Mouse (Mus musculus): ENCODE measurements around the gene Atf3.

Atf3 gene

GRCm38 (mm10) chr1:191230355-191230931, 12.6 kb upstream of the Atf3 start:
- DNase-seq (ENCODE audit: low spot score in 2 of 2), result no peak

- DNase-seq (ENCODE audit: low spot score in 2 of 2), result no peak
Observed at GRCm38 (mm10) chr1:191226570-191226969, 8.7 kb upstream of the Atf3 start.

GRCm38 (mm10) chr1:191225771-191226170, 7.9 kb upstream of the Atf3 start:
- DNase-seq (ENCODE audit: low spot score in 2 of 2), result no peak

GRCm38 (mm10) chr1:191224981-191225703, 7.3 kb upstream of the Atf3 start:
- DNase-seq (ENCODE audit: low spot score in 2 of 2), result no peak

GRCm38 (mm10) chr1:191224302-191224980, 6.6 kb upstream of the Atf3 start:
- peak; percentile 88 to 92 for DNase-seq (ENCODE audit: low spot score in 2 of 2)

- DNase-seq (ENCODE audit: low spot score in 2 of 2), result no peak
Observed at GRCm38 (mm10) chr1:191223930-191224301, 6.1 kb upstream of the Atf3 start.

- DNase-seq (ENCODE audit: low spot score in 2 of 2), result no peak
Observed at GRCm38 (mm10) chr1:191222031-191222430, 4.2 kb upstream of the Atf3 start.

GRCm38 (mm10) chr1:191220588-191220987, 2.7 kb upstream of the Atf3 start:
- DNase-seq (ENCODE audit: low spot score in 2 of 2), result no peak

GRCm38 (mm10) chr1:191219748-191220147, 1.9 kb upstream of the Atf3 start:
- DNase-seq (ENCODE audit: low spot score in 2 of 2), result no peak

GRCm38 (mm10) chr1:191218583-191218982, 744 bp upstream of the Atf3 start:
- no peak for DNase-seq (ENCODE audit: low spot score in 2 of 2)

GRCm38 (mm10) chr1:191215776-191216661, 1.8 kb downstream of the Atf3 start:
- DNase-seq (ENCODE audit: low spot score in 2 of 2), result no peak

- no peak for DNase-seq (ENCODE audit: low spot score in 2 of 2)
Observed at GRCm38 (mm10) chr1:191211096-191211495, 6.7 kb downstream of the Atf3 start.

GRCm38 (mm10) chr1:191205791-191206190, 12.0 kb downstream of the Atf3 start:
- no peak for DNase-seq (ENCODE audit: low spot score in 2 of 2)

- no peak for DNase-seq (ENCODE audit: low spot score in 2 of 2)
Observed at GRCm38 (mm10) chr1:191204876-191205275, 13.0 kb downstream of the Atf3 start.

- no peak for DNase-seq (ENCODE audit: low spot score in 2 of 2)
Observed at GRCm38 (mm10) chr1:191203496-191203895, 14.3 kb downstream of the Atf3 start.

- DNase-seq (ENCODE audit: low spot score in 2 of 2), result no peak
Observed at GRCm38 (mm10) chr1:191202208-191202952, 15.5 kb downstream of the Atf3 start.

- DNase-seq (ENCODE audit: low spot score in 2 of 2), result no peak
Observed at GRCm38 (mm10) chr1:191200816-191201602, 16.8 kb downstream of the Atf3 start.

GRCm38 (mm10) chr1:191197916-191198315, 19.9 kb downstream of the Atf3 start:
- DNase-seq (ENCODE audit: low spot score in 2 of 2), result no peak

- DNase-seq (ENCODE audit: low spot score in 2 of 2), result no peak
Observed at GRCm38 (mm10) chr1:191196016-191196415, 21.8 kb downstream of the Atf3 start.

- DNase-seq (ENCODE audit: low spot score in 2 of 2), result no peak
Observed at GRCm38 (mm10) chr1:191193657-191194424, 24.0 kb downstream of the Atf3 start.
